Mouse (Mus musculus) kidney, adult 2 months (tissue): ENCODE measurements around the gene Zfp385a. TPM values are rescaled to one million over a fixed set of nuclear protein-coding genes. Genes with fewer than 3 reads are reported as not detected.

Source experiments
- DNase-seq: peaks from one replicate; pipeline ENCODE4 v3.0.0; 2021
- H3K27ac ChIP-seq: fragments of 200-500 bp; 2 replicates; pipeline ENCODE4 v1.5.1; 2012; ENCODE audit warnings: low read depth, low read length, control low read depth, inconsistent platforms; ENCODE audit not compliant: insufficient read depth
- H3K27me3 ChIP-seq: fragments of 200-500 bp; replicated peaks from 2 replicates; pipeline ENCODE4 v1.6.1; 2012; ENCODE audit warnings: mild to moderate bottlenecking, moderate library complexity, low read length, inconsistent platforms; ENCODE audit not compliant: control insufficient read depth, insufficient read depth
- H3K36me3 ChIP-seq: fragments of 200-500 bp; 2 replicates; pipeline ENCODE4 v1.6.1; 2012; ENCODE audit warnings: mild to moderate bottlenecking, moderate library complexity, low read length, inconsistent platforms; ENCODE audit not compliant: control insufficient read depth, insufficient read depth
- H3K4me1 ChIP-seq: fragments of 200-500 bp; 2 replicates; pipeline ENCODE4 v1.6.1; 2011; ENCODE audit warnings: low read length; ENCODE audit not compliant: control insufficient read depth, insufficient read depth
- H3K4me3 ChIP-seq: fragments of 200-500 bp; 2 replicates; pipeline ENCODE4 v1.5.1; 2011; ENCODE audit warnings: mild to moderate bottlenecking, low read depth, low read length, control low read depth; ENCODE audit not compliant: insufficient read depth
- CTCF ChIP-seq: fragments of 200-500 bp; conservative IDR thresholded peaks from 2 replicates; pipeline ENCODE4 v1.5.1; 2011; ENCODE audit warnings: low read depth, mild to moderate bottlenecking, control low read depth, low read length, moderate library complexity, mixed read lengths; ENCODE audit not compliant: insufficient read depth, insufficient read length
- POLR2A ChIP-seq: fragments of 200-500 bp; IDR thresholded peaks from one replicate; pipeline ENCODE4 v1.6.1; 2011; ENCODE audit warnings: low read depth, low read length, control low read depth
- WGBS: fragments of 180-500 bp; shearing (Covaris S2); methylation state at CpG from one replicate; pipeline ENCODE4 v1.1.7; 2018; 5-methylcytosine and 5-hydroxymethylcytosine counted together
- polyA plus RNA-seq: library from polyadenylated mRNA; depleted of rRNA; stranded (reverse); fragments of >200 nt; gene quantifications from 2 replicates; pipeline ENCODE4 v1.2.3, GENCODE M21; 2012

Gene Zfp385a
- polyA plus RNA-seq, 1 experiment: 6.1 TPM

DNA sequence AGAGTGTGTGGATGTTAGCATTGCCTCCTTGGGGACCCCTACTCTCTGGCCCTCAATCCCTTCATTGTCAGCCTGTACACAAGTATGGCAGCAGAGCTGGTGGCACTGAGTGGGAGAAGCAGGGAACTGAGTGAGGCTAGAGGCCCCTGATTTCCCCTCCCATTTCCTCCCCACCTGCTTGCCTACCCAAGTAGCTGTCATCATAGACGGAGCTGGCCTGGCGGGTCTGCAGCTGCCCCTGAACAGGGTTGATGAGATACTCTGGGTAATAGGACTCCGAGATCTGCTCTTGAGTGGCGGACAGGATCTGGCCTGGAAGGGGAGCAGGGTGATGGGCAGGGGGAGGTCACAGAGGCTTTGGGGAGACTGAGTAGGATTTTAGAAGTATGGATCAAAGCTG, 16.2 kb upstream of the Zfp385a start:
- no peak for DNase-seq
- H3K4me1 ChIP-seq: no peaks in the 10 kb centered on the region
- H3K36me3 ChIP-seq: no peaks in the 10 kb centered on the region
- H3K27me3 ChIP-seq: no peaks in the 10 kb centered on the region
- WGBS: 80% methylated on average over 4 of the region's 4 CpGs
- no peak overlapping the region for H3K27ac ChIP-seq
- TF ChIP-seq CTCF (no peak), POLR2A (no peak)
- no peak overlapping the region for H3K4me3 ChIP-seq

DNA sequence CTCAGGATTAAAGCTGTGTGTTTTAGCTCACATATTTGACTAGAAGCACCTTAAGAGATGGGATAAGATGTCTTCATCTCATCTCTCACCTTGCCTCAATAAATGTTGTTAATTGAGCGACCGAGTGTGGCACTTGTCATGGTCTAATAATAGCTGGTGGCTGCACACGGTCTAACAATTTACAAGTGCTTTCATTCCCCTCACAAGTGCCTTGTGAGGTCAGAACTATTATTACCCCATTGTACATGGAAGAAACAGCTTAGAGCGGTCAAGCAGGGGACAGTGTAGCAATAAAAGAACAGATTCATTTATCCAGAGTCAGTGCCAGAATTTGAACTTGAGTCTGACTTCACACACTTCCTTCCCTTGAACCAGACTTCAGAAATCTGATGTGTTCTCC, 15.5 kb upstream of the Zfp385a start:
- DNase-seq: no peak
- TF ChIP-seq CTCF (no peak), POLR2A (no peak)
- Histone ChIP-seq H3K27ac (no peak overlapping the region), H3K4me1 (no peaks in the 10 kb centered on the region), H3K4me3 (no peak overlapping the region), H3K27me3 (no peaks in the 10 kb centered on the region), H3K36me3 (no peaks in the 10 kb centered on the region)
- 65% methylated on average over 4 of the region's 4 CpGs for WGBS

DNA sequence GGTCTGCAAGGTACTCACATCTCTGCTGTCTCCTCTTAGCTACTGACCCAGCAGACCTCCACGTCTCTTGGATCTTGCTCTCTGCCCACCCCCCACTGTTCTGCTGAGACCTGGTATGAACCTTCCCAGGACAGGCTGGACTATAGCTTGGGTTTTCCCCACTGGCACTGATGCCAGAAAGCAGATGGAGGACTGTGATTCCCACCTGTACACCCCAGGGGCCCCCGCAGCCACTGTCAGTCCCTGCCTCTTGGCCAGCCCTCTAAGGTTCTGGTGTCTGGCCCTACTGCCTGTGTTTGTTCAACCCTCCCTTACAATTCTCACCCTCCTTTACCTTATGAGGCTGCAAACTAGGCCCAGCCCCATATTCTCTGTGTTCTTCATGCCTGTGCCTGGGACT, 14.8 kb upstream of the Zfp385a start:
- WGBS: 92% methylated on average over 2 of the region's 2 CpGs
- DNase-seq: no peak
- Histone ChIP-seq H3K4me3 (no peak overlapping the region), H3K27ac (no peak overlapping the region), H3K36me3 (no peaks in the 10 kb centered on the region), H3K27me3 (no peaks in the 10 kb centered on the region), H3K4me1 (no peaks in the 10 kb centered on the region)
- no peak for TF ChIP-seq POLR2A
- no peak for TF ChIP-seq CTCF

GRCm38 (mm10) chr15:103353511-103354256, 13.8 kb upstream of the Zfp385a start:
- Histone ChIP-seq H3K36me3 (no peaks in the 10 kb centered on the region), H3K27ac (no peak overlapping the region), H3K4me1 (no peaks in the 10 kb centered on the region), H3K27me3 (no peaks in the 10 kb centered on the region), H3K4me3 (no peak overlapping the region)
- DNase-seq: no peak
- no peak for TF ChIP-seq CTCF
- no peak for TF ChIP-seq POLR2A
- WGBS: 91% methylated on average over 11 of the region's 11 CpGs

GRCm38 (mm10) chr15:103352856-103353255, 13.0 kb upstream of the Zfp385a start:
- TF ChIP-seq CTCF: peak; percentile 88
- TF ChIP-seq POLR2A: no peak
- no peaks in the 10 kb centered on the region for H3K36me3 ChIP-seq

DNA sequence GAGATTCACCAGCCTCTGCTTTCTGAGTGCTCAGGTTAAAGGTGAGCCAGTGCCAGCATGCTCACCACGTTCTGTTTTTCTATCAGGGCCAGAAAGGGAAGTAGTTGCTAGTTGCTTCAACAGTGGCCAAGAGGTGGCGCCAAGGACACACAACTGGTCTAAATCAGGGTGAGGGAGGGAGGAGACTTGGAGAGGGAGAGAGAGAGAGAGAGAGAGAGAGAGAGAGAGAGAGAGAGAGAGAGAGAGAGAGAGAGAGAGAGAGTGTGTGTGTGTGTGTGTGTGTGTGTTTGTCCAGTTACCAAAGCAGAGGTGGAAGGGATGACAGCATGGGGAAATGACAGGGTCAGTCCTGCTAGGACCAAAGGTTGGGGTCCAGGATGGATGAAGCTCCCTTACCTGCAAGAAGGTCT, 7.4 kb upstream of the Zfp385a start:
- Histone ChIP-seq H3K27me3 (no peaks in the 10 kb centered on the region), H3K36me3 (no peaks in the 10 kb centered on the region), H3K4me3 (no peak overlapping the region), H3K27ac (no peak overlapping the region), H3K4me1 (no peaks in the 10 kb centered on the region; the same call in 1 of the 2 replicates)
- peak; percentile 76 for DNase-seq
- peak; percentile 84 for TF ChIP-seq CTCF
- TF ChIP-seq POLR2A: no peak
- WGBS: 0% methylated on average over 2 of the region's 2 CpGs

More at GRCm38 (mm10) chr15:103352856-103353255, 13.0 kb upstream of the Zfp385a start:
- Histone ChIP-seq H3K4me1 (no peaks in the 10 kb centered on the region), H3K4me3 (no peak overlapping the region), H3K27ac (no peak overlapping the region), H3K27me3 (no peaks in the 10 kb centered on the region)
- WGBS: 22% methylated on average over 4 of the region's 4 CpGs
- DNase-seq: peak; percentile 60

GRCm38 (mm10) chr15:103345789-103346188, 5.9 kb upstream of the Zfp385a start:
- no peak for DNase-seq
- no peaks in the 10 kb centered on the region for H3K36me3 ChIP-seq
- 88% methylated on average over 6 of the region's 6 CpGs for WGBS
- H3K4me1 ChIP-seq: no peaks in the 10 kb centered on the region; the same call in 1 of the 2 replicates
- no peak for TF ChIP-seq CTCF
- TF ChIP-seq POLR2A: no peak
- H3K27ac ChIP-seq: no peak overlapping the region
- no peak overlapping the region for H3K4me3 ChIP-seq
- H3K27me3 ChIP-seq: no peaks in the 10 kb centered on the region
